Mouse (Mus musculus) olfactory bulb, adult 2 months (tissue): Measurements from ENCODE around the gene Trpc4.

Experiments
- CTCF ChIP-seq: fragments of 200-500 bp; IDR thresholded peaks from 2 replicates; pipeline ENCODE4 v1.5.1; 2012; ENCODE audit warnings: low read depth, mild to moderate bottlenecking, low read length, moderate library complexity; ENCODE audit not compliant: insufficient read depth
- POLR2A ChIP-seq: fragments of 200-500 bp; IDR thresholded peaks from 2 replicates; pipeline ENCODE4 v1.6.1; 2012; ENCODE audit warnings: mild to moderate bottlenecking, low read depth, low read length, moderate library complexity; ENCODE audit not compliant: insufficient read depth

DNA sequence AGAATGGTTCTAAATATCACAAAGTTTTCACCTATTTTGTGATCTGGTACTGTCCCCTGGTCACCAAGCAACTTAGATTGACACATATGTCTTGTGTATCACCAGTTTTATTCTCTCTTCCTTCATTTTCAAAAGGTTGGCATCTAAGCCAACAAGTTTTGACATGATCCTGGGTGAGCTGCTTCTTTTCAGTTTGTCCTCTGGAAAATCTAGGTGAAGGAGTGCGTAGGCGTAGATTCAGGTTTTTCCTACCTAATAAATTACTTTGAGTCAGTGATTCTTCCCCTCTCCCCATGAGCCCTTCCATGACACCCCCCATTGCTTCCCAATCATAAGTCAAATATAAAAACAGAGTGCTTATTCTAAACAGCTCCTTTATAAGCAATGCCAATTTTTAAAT lies 14.5 kb upstream of the Trpc4 start:
- TF ChIP-seq CTCF (no peak), POLR2A (no peak)
